Mouse (Mus musculus) fat pad, adult 2 months (tissue): ENCODE measurements around the gene Rbm20.

Source experiments
- DNase-seq: peaks from one replicate; pipeline ENCODE4 v3.0.0-alpha.2; 2011; ENCODE audit warnings: low read depth, low spot score; ENCODE audit errors: extremely low read depth

Rbm20 gene

DNA sequence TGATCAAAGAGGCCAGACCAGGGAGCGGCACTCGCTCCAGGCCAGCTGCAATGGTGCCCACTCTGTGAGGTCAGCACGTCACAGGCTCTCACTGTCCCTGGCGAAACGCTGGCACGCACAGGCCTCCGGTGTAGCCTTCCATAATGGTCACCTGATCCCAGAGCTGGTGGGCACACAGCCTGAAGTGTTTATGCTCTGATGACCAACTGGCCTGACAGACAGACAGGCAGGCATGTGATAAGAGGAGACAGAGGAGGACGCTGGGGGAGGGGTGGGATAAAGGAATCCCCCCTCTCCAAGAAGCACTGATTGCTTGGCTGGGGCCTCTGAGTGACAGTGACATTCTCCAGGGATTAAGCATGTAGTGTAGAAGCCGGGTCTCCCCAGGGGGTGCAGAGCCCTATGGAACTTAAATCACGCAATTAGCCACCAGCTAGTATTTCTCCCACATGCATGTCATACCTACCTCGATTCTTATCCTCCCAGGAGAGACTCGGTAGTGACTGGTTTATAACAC, 6.4 kb upstream of the Rbm20 start:
- no peak for DNase-seq

DNA sequence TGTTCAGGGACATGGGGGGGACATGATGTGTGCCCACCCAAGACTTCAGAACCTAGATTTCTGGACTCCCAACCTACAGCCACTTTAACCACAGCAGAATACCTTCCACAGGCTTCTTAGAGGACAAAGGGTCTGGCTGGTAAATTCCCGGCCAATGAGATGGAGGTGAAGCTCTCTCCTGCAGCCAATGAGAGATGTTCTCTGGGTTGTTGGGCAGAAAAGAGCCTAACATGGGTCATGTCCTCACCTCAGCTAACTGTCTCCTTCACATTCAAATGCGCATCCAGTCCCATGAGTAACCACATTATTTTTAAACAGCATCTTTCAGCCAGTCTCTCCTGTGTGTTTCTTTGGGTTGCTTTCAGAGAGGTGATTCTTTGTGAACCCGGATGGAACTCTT, 5.7 kb upstream of the Rbm20 start:
- no peak for DNase-seq

DNA sequence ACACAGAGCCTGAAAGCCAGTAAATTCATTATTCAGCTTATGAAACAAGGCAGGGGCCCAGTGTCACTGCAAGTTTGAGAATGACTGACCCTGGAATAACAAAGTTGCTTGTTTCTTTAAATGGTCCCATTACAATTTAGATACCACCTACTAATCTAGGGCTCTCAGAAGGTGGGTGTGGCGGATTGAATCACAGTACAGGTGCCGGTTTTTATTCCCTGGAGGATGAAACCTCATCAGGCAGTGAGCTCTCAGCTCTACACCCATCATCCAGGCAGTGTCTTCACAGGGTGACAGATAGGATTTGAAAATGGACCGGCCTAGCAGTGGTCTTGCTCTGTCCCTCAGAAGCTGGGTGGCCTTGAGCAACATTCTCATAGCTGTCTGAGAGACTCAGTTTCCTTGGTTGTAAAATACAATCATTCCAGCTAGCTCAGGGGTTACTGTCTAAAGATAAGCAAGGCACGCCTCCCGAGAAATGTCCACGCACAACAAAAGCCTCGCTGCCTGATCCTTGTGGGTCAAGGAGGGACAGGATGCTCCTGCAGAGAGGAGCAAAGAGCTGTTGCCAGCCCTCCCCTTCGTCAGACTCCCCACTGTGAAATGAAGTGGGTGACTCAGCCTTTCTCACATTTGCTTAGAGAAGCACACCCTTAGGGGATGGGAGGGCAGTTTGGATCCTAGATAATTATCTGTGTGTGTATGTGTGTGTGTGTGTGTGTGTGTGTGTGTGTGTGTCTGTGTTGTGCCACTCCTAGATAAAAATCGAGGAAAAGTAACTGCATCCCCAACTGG, 2.8 kb upstream of the Rbm20 start:
- DNase-seq: no peak

DNA sequence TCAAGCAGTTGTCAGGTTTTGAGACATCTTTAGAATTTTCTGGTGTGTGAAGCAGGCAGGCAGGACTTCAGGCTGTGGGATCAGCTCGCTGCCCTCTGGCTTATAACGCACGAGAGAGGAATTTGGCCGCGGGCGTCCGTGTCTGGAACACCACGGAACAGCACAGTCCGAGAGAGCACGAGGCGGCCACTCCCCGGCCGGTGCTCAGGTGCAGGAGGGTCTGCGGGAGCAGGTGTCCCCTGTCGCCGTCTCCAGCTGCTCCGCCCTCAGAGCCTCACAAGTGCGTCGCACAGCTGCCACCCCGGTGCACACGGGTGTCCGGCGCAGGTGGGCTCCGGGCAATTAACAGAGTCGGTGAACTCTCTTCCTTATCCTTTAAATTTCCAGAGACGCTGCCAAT, 878 bp upstream of the Rbm20 start:
- no peak for DNase-seq

DNA sequence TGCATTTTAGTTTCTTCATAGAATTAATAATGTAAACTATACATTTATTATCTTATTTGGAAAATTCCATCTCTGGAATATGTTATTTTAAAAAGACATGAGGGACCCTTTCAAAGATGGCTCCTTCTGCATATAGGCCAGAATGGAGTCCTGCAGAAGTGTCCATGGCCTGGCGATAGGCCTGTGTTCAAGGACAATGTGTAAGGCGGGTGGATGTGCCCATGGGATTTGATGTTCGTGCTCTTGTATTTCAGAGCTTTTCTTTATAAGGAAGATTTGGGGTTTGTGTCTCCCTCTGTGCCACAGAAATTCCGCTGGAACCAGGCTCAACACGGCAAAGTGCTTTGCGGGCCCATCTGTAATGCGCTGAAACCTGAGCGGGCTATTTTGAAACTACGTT, 2.1 kb downstream of the Rbm20 start:
- DNase-seq: no peak

DNA sequence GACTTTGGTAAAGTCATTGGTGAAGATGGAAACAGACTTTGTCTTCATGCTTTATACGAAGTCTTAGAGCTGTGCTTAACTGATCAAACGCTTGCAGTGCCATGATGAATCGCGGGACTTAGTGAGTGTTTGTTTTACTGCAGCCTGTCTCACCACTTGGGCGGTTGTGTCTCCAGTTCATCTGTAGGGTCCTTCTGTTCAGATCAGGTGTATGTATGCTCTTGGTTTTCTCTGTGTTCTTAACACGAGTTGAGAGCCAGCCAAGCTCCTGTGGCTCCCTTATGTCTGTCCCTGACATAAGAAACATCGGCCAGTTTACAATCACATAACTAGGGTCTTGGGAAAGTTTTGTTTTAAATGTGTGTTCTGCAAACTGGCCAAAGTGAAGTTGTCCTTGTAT, 2.9 kb downstream of the Rbm20 start:
- DNase-seq: no peak

DNA sequence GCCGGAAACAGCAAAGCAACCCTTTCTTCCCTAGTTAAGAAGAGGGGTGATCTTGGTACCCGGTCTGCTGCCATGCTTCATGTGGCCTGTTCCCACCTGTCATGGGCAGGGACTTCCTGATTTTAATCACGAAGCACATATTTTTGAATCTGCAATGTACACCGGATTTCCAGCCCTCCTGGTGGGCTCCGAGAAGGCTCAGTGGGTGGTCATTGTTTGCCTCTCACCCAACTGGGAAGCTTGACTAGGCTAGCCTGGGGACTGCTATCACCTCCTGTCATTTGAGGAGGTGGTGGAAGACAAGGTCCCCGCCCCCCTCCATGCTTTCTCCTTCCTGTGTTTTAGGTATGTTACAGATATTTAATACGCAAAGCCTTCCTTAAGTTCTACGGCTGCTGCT, 5.3 kb downstream of the Rbm20 start:
- DNase-seq: no peak

DNA sequence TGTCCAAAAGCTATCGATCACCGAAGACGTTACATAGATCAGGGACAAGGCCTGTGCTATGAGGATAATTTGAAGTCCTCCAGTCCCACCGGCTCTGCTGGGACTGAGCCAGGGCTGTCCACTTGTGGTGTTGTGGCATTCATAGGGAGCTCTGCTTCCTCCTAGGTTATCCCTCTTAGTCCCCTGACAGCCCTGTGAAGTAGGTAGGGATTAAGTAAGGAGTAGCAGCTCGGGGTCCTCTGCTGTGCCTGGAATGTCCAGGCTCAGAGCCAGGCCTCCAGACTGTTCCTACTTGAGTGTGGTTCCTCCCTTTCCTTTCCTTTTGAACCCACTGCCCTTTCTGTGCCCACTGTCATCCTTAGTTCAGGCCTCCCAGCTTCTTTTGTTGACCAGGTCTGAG, 10.5 kb downstream of the Rbm20 start:
- no peak for DNase-seq

DNA sequence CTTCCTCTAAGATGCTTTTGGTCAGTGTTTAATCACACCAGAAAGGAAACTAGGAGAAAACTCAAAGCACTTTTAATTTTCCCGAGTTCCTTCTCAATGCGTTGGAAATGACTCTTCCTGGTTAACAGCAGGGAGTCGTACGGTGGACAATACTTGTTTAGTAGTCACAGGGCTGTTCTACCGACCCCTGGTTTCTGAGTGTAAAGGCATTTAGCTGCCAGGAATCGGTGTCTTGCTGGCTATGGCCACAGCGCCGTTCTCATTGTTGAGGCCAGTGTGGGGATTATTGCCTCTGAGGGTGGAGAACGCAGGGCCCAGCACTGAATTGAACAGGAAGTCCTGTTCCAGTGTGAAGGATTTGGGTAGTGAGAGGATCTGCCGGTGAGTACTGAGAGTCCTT, 13.7 kb downstream of the Rbm20 start:
- DNase-seq: no peak

DNA sequence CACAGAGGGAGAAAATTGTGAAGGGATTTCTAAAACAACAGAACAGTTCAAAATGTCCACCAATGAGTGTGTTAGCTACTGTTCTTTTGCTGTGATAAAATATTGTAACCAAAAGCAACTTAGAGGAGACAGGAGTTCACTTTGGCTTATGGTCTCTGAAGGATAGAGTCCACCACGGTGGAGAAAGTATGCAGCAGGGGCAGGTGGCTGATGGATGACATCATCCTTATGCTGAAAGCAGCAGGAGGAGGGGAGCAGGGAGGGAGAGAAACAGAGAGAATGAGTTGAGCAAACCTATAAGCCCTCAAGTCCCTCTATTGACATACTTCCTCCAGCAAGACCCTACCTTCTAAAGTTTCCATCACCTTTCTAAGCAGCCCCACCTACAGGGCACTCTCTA, 16.9 kb downstream of the Rbm20 start:
- no peak for DNase-seq

DNA sequence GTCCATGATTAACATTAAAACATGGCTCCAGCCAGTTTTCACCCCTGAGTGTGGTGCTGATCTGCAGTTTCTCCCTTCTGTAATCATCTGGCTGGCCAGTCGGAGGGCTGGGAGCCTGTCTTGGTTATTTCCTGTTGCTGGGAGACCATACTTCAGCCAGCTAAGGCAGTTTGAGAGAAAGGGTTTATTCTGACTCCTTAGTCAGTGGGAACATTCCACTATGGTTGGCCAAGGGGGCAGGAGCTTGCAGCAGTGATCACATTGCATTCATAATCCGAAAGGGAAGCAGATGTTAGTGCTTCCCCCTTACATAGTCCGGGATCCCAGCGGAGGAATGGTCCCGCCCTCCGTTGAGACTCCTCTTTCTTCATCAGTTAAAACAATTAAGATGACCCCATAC, 19.0 kb downstream of the Rbm20 start:
- no peak for DNase-seq

DNA sequence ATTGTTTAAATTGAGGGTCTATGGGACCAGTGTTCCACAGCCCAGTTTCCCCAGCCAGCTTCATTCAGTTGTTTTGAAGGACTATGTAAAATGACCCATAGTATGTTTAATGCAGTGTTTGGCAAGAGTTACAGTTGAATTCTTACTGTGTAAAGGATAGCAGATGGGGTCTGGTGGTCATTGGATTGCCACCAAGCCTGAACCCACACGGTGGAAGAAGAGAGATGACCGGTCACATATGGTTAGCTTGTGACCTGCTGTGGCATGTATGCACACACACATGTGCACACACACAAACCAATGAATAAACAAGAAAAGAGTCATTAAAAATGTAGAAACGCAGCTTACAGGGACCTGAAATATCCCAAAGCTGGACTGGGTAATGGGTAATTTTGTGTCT, 19.5 kb downstream of the Rbm20 start:
- no peak for DNase-seq

DNA sequence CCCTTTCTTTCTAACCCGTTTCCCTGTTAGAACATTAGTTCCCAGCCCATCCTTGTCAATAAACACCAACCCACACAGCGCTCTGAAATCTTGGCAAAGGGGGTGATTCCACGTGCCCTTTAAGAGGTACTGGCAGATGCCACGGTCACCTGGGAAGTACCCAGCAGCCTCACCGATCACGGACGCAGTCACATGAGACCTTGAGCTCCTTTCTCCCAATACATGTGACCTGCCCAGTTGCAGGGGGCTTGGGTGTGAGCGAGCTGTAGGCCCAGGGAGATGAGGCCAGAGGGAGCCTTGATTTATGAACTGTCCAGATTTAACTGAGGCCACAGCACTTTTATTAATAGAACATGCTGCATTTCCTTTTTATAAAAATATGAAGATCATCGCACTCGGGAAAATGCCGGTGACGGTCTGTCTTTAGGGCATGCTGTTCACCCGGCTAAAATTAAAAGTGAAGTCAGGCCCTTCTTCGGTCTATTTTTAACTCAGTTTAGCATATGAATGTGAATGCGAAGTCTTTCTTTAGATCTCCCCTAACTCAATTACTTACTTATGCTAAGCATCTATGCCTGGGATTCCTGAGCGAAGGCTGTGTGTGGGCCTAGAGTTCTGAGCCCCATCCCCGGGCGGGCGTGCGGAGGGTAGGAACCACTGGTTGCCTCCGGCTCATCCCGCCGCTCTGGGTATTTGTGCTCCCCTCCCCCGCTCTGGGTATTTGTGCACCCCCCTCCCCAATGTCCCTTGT, 20.4 kb downstream of the Rbm20 start:
- no peak for DNase-seq

DNA sequence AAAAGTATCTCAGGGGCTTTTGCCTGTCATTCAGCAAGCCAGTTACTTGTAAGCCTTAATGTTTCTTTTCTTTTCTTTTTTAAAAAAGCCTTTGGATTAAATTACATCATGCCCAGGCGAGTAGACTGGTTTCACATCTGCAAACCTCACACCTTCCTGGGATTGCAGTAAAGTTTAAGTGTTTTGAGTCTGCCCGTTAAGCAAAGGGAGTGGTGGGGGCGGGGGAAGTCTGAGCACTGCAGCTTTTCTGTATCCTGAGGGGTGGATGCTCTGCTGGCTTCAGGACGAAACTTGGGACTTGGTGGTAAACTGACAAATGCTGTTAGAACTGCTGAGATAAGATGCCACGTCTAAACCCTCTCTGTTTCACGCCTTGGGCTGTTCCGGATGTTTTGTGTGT, 22.6 kb downstream of the Rbm20 start:
- DNase-seq: no peak

DNA sequence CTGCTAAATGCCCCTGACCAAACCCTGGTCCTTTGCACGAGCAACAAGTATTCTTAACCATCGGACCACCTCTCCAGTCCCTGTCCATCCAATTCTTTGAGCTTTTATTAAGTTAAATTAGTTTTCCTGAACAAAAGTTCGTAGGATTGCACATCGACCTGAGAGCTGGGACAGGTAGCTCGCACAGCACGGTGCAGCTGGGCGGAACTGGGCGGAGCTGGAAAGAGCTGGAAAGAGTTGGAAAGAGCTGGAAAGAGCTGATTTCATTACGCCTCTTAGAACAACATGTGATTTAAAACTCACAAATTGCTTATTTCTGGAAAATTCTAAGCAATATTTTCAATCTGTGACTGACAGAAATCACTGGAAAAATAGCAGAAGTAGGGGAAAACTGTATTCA, 24.3 kb downstream of the Rbm20 start:
- no peak for DNase-seq

DNA sequence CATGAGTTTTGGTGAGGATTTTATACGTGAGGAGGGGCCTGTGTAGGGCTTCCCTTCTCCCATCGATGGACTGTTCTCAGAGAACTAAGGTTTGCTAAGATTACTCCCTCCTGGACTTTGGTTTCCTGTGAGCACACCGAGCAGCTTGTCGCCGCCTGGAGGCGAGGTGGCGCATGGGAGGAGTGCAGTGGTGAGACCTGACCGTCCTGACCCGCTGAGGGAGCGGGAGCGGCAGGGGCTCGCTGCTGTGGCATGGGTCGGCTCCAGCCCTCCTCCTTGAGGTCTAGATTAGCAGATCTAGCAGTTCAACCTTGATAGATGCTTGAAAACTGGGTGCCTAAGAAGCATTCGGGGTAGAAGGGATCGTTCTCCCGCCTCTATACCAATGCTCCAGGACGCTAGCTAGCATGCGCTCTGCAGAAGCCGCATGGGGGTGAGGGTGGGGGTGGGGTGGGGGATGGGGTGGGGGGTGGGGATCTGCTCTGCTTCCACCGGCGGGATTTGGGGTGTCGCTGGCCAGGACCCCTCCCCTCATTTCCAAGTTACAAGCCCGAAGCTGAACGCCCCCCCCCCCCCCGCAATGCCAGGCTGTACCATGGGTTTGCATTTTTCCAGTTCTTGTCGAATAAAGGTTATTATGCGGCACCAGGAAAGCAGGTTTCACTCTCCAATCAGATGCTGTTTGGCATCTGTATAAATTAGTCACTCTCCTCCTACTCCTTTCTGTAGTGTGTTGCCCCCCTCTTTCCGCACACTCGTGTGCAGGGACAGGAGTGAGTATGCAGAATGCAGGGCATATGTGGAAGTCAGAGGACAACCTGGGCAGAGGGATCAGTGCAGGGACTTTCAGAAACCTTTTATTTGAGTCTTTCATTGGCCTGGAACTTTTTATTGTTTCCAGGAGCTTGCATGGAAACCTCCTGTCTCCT, 28.1 kb downstream of the Rbm20 start:
- no peak for DNase-seq

DNA sequence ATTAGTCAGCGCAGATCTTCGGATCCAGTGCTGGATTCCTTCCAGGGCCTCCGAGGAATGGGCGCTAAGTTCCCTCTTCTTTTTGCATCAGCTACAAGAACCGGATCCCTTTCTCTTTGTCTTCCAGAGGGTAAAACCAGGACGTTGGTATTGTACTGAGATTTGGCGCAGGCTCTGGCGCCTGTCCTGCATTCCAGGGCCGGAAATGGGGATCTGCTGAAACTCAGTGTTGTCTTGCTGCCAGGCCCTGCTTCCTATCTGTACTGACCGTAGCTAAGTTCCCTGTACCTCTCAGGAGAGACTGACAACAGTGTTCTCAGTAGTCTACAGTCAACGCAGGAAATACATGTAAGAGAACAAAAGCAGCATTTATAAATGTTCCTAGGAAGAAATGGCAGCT, 31.3 kb downstream of the Rbm20 start:
- DNase-seq: no peak

DNA sequence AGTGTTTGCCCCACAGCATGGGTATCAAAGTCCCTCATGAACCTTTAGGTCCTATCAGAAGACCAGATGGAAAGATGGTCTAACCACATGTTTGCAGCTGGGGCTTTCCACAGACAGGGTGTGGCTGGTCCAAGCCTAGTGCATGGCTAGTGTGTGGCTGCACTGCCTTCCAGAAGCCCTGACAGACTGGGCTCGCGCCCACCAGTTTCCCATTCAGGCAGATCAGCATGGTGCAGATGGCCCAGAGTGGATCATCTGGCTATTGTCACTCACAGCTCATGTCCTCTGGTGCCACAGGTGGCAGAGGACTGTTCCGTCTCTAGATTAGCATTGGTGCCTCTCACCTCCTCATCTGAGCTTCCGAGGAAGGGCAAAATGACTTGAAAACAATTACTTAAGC, 33.8 kb downstream of the Rbm20 start:
- no peak for DNase-seq

DNA sequence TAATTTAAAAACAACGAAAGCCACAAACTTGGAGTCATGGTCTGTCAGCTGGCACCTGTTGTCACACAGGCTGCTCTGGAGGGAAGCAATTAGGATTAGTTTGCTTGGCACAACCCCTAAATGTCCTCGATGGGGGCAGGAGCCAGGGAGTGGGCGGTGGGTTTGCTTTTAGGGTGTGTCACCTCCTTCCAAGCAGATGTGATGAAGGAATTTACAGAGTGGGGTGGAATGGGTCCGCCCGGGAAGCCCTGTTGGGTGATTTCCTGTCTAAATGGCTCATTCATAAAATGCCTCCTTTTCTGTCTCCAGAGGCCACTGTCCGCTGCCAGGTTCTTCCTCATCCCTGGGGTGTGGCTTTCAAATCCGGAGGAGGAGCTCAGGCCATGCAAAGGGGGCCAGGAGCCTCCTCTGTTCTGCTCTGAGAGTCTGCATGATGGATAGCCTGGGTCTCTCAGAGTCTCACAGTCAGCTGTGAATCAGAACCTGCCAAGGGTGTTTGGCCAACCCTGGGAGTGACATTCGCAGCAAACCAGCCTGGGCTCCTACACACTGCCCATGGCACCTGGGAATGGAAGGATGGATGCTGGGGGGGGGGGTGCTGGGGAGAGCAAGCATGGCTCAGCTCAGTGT, 34.3 kb downstream of the Rbm20 start:
- no peak for DNase-seq

DNA sequence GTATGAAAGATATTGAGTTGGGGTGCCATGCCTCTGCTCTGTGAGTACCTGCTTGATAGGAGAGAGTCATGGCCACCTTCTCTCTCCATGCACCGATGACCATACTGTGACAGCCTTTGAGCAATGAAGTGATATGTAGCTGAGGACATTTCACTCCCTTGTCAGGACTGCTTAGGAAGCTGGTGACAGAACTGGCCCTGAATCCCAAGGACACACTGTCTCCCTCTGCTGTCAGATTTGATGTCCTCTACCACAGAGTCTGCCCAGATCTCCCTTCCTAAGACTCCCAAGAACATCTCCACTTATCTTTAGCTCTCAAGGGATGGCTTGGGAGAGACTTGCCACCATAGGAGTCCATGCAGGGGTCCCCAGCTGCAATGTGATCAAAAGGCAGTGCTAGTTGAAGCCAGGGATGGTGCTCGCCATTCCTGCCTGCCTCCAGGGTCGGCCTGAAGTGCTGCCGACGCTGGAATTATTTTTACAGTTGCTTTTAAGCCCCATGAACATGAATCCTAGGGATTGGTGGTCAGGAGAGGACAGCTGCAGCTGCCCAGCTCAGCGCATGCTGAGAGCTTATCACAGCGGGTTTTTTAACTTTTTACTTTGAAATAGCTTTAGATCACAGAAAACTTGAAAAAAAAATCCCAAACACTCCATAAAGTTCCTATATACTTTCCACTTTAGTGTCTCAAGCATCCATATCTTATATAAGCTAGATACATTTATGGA, 35.4 kb downstream of the Rbm20 start:
- DNase-seq: no peak
